Mouse (Mus musculus): Measurements from ENCODE around the gene Gal3st4. TPM values are rescaled to one million over a fixed set of nuclear protein-coding genes. Genes with fewer than 3 reads are reported as not detected.

The Gal3st4 gene
- polyA plus RNA-seq, 1 experiment: 4.2 TPM

DNA sequence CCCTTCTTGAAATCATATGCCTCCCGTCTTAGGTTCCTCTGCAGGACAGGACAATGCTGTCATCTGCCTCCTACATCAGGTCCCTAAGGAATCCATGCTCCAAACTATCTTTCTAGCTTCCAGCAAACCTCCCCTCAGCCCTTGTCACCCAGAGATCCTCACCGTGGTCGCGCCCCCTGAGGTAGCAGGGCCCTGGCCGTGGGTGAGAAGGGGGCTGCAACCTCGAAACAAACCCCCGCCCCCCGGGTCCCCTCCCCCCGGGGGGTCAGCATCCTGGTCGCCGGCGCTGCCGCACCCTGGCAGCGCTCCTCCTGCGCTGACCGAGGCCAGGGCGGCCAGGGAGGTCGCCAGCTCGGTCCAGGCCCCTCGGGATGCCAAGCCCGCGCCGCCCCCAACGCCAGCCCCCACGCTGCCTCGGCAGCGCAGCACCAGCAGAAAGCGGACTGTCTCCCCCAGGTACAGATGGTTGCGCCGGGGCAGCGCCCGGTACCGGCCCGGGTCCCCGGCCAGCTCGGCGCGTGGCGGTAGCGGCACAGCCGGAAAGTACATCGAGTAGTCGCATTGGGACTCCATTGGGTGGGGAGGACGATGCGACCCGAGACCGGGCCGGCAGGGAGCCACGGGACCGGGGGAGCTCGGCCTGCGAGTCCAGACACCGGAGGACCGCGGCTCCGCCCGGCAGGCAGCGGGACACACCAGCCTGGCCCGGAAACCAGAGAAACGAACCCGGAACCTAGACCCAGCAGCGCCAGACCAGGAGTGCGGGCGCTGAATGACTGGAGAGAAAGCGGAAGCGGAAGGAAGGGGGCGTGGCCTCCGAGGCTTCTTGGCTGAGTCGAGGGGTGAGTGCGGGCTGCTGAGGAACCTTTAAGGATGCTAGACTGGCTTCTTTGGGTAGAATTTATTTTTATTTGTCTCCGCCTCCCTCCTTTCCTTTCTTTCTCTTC is 9.1 kb downstream of the Gal3st4 start, which contains the start of gene BC037034:
Gene BC037034 (minus strand): TSS at position 774 of the 947 bp plus-strand sequence.
- H3K4me1 ChIP-seq (ENCODE audit: control insufficient read depth, insufficient read depth, low read length): peaks cover 5% of the 10 kb centered on the region; the same call in 1 of the 2 replicates
- peak within 1 kb of the TSS; percentile 84 for H3K4me3 ChIP-seq (ENCODE audit: insufficient read depth, low read length)
- TF ChIP-seq POLR2A (IDR thresholded peaks at IDR 0.05; ENCODE audit: extremely low read depth, insufficient read depth, low read length) (peak; percentile 95), CTCF (IDR thresholded peaks at IDR 0.05; ENCODE audit: extremely low read depth, insufficient read depth, low read length) (no peak)
- peak within 1 kb of the TSS; percentile 87 for H3K27ac ChIP-seq (ENCODE audit: insufficient read depth, low read length)

DNA sequence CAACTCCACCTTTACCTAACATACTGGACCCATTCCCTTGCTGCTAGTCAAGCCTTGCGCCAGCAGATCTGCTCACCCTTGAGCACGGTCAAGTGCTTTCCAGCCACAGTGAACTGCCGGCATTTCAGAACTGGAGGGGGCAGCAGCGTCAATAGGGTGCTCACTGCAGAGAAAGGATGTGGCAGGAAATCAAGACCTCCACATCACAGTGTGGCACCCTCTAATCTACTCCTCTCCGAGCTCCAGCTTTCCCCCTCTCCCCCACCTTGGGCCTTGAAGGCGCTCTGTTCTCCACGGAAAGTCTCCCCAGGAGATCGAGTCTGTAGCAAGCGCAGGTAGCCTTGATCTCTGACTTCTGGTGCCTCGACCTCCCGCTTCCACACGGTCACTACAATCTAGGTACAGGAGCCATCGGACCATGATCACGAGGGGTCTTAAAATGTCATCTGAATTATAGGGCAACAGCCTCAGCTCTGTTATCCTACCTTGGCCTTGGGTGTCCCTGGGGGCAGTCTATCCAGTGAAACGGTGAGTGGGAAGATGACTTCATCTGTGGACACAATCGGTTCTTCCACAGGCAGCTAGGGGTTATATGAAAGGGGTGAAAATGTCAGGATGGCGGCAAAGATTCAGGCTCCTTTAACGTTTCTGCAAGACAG is 9.9 kb downstream of the Gal3st4 start:
- peak overlapping the region; percentile 84 for H3K4me3 ChIP-seq (ENCODE audit: insufficient read depth, low read length)
- TF ChIP-seq POLR2A (IDR thresholded peaks at IDR 0.05; ENCODE audit: extremely low read depth, insufficient read depth, low read length) (no peak), CTCF (IDR thresholded peaks at IDR 0.05; ENCODE audit: extremely low read depth, insufficient read depth, low read length) (no peak)
- no peak overlapping the region for H3K27ac ChIP-seq (ENCODE audit: insufficient read depth, low read length)
- peaks cover 5% of the 10 kb centered on the region; the same call in 1 of the 2 replicates for H3K4me1 ChIP-seq (ENCODE audit: control insufficient read depth, insufficient read depth, low read length)

DNA sequence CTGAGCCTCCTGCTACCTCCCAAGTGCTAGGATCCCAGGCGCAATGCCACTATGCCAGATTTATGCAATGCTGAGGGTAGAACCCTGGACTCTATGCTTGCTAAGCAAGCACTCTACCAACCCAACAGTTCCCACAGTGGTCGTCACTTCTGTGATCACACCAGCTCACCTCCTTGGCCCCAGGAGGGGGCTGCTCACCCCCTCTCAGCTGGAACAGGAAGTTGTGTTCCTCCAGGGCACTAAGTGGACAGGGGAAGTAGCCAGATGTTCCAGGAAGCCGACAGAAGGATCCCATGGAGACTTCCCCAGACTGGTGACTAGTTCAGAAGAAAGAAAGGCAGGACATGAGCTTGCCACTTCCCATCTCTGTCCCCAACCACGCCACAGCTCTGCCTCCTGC is 10.6 kb downstream of the Gal3st4 start:
- H3K27ac ChIP-seq (ENCODE audit: insufficient read depth, low read length): no peak overlapping the region
- H3K4me3 ChIP-seq (ENCODE audit: insufficient read depth, low read length): no peak overlapping the region
- TF ChIP-seq CTCF (IDR thresholded peaks at IDR 0.05; ENCODE audit: extremely low read depth, insufficient read depth, low read length): no peak
- TF ChIP-seq POLR2A (IDR thresholded peaks at IDR 0.05; ENCODE audit: extremely low read depth, insufficient read depth, low read length): no peak
- H3K4me1 ChIP-seq (ENCODE audit: control insufficient read depth, insufficient read depth, low read length): peaks cover 5% of the 10 kb centered on the region; the same call in 1 of the 2 replicates

DNA sequence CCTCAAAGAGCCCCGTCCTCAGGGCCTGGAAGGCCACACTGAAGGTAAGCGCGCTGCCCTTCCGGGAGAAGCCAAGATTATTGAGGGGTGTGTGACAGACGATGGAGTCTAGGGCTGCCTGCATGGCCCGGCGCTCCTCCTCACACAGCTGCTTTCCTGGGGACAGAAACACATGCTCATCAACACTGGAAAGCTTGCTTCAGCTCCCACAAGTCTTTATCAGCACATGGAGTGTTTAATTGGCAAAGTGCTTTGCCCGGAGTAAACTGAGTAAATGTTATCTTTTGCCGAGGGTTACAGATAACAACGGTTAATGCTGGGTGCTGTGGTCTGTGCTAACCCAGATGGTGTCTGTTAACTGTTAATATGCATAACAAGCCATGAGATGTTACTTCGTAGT is 11.8 kb downstream of the Gal3st4 start:
- no peak for TF ChIP-seq CTCF (IDR thresholded peaks at IDR 0.05; ENCODE audit: extremely low read depth, insufficient read depth, low read length)
- no peak for TF ChIP-seq POLR2A (IDR thresholded peaks at IDR 0.05; ENCODE audit: extremely low read depth, insufficient read depth, low read length)
- H3K4me3 ChIP-seq (ENCODE audit: insufficient read depth, low read length): no peak overlapping the region
- no peak overlapping the region for H3K27ac ChIP-seq (ENCODE audit: insufficient read depth, low read length)
- H3K4me1 ChIP-seq (ENCODE audit: control insufficient read depth, insufficient read depth, low read length): peaks cover 5% of the 10 kb centered on the region; the same call in 1 of the 2 replicates

DNA sequence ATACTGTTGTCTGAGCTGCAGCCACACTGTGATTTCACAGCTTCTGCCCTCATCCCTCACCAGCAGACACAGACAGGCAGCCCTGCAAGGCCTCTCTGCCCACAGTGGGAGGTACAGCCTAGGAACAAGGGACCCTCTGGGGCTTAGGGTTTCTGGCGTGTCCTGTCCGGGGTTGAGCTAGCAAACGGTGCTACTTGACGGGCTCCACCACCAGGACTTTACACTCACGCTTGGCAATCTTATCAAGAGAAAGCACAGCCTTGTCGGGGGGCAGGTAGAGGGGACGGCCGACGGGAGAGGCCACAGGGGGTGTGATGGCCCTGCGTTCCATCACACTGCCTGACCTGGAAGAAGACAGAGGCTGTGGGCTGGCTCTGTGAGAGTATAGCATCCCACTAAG is 12.6 kb downstream of the Gal3st4 start:
- Histone ChIP-seq H3K4me3 (ENCODE audit: insufficient read depth, low read length) (no peak overlapping the region), H3K4me1 (ENCODE audit: control insufficient read depth, insufficient read depth, low read length) (peaks cover 5% of the 10 kb centered on the region; the same call in 1 of the 2 replicates), H3K27ac (ENCODE audit: insufficient read depth, low read length) (no peak overlapping the region)
- TF ChIP-seq POLR2A (IDR thresholded peaks at IDR 0.05; ENCODE audit: extremely low read depth, insufficient read depth, low read length) (no peak), CTCF (IDR thresholded peaks at IDR 0.05; ENCODE audit: extremely low read depth, insufficient read depth, low read length) (no peak)

DNA sequence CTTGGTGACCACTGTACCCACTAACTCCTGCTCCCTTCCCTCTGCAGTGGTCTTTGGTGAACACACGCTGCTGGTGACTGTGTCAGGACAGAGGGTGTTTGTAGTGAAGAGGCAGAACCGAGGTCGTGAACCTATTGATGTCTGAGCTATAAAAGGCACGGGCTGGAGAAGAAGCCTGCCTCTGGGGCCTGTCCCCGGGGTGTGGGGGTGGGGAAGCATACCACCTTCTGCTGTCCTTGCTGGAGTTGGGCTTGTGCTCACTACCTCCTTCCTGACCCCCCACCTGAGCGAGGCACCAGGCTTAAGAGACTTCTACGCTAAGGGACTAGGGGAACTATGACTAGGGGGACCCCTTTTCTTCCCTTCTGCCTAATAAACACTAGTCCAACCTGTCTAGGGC is 13.6 kb downstream of the Gal3st4 start:
- H3K4me3 ChIP-seq (ENCODE audit: insufficient read depth, low read length): no peak overlapping the region
- no peak overlapping the region for H3K27ac ChIP-seq (ENCODE audit: insufficient read depth, low read length)
- TF ChIP-seq POLR2A (IDR thresholded peaks at IDR 0.05; ENCODE audit: extremely low read depth, insufficient read depth, low read length): no peak
- H3K4me1 ChIP-seq (ENCODE audit: control insufficient read depth, insufficient read depth, low read length): peaks cover 5% of the 10 kb centered on the region; the same call in 1 of the 2 replicates

DNA sequence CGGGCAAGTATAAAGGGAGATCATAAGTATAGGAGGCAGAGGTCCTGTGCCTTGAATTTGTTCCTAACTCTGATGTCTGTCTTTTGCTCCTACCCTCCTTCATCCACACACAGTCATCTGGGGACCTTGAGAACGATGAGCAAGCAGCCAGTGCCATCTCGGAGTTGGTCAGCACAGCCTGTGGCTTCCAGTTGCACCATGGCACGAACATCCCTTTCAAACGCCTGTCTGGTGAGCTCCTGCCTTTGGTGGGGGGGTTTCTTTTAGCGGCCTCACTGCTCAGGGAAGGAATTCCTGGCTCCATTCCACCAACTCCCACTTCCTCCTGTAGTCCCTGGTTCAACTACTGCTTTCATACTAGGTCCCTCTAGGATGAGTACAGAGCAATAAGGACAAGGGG is 14.1 kb downstream of the Gal3st4 start:
- H3K4me3 ChIP-seq (ENCODE audit: insufficient read depth, low read length): no peak overlapping the region
- no peak overlapping the region for H3K27ac ChIP-seq (ENCODE audit: insufficient read depth, low read length)
- peaks cover 5% of the 10 kb centered on the region; the same call in 1 of the 2 replicates for H3K4me1 ChIP-seq (ENCODE audit: control insufficient read depth, insufficient read depth, low read length)
- no peak; the same call in 1 of the 2 replicates for TF ChIP-seq POLR2A (IDR thresholded peaks at IDR 0.05; ENCODE audit: extremely low read depth, insufficient read depth, low read length)
- TF ChIP-seq CTCF (IDR thresholded peaks at IDR 0.05; ENCODE audit: extremely low read depth, insufficient read depth, low read length): no peak

DNA sequence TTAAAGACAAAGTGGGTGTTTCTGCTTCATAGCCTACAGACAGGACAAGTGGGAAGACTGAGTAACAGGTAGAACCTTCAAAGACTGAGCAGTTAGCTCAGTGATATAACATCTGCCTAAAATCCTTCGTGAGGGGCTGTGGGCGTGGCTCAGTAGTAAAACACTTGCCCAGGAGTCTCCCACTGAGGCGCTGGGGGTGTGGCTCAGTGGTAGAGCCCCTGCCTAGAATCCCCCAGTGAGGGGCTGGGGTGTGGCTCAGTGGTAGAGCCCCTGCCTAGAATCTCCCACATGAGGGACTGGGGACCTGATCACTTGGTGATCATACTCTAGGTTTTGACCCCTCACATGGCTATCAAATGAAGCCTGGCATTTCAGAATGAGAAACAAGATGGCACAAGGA is 14.6 kb downstream of the Gal3st4 start:
- no peak for TF ChIP-seq CTCF (IDR thresholded peaks at IDR 0.05; ENCODE audit: extremely low read depth, insufficient read depth, low read length)
- no peak for TF ChIP-seq POLR2A (IDR thresholded peaks at IDR 0.05; ENCODE audit: extremely low read depth, insufficient read depth, low read length)
- Histone ChIP-seq H3K4me3 (ENCODE audit: insufficient read depth, low read length) (no peak overlapping the region), H3K4me1 (ENCODE audit: control insufficient read depth, insufficient read depth, low read length) (peaks cover 4% of the 10 kb centered on the region; the same call in 1 of the 2 replicates), H3K27ac (ENCODE audit: insufficient read depth, low read length) (no peak overlapping the region)

DNA sequence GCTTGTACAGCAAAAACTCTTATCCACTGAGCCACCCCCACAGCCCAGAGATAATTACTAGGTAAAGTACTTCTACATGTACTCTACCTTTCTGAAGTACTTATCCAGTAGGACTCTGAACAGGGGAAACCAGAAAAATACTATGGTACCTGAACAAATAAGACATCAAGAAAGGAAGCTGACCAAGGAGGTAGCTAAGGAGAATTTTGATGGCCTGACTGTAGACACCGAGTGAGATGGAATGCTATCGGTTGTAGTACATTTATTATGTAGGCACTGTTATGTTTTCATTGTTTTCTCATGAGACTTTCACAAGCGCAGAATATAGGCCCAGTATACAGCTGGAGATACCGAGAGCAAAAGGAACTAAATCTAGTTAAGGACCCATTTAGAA is 15.1 kb downstream of the Gal3st4 start:
- no peak overlapping the region for H3K4me3 ChIP-seq (ENCODE audit: insufficient read depth, low read length)
- TF ChIP-seq POLR2A (IDR thresholded peaks at IDR 0.05; ENCODE audit: extremely low read depth, insufficient read depth, low read length) (no peak), CTCF (IDR thresholded peaks at IDR 0.05; ENCODE audit: extremely low read depth, insufficient read depth, low read length) (no peak)
- no peak overlapping the region for H3K27ac ChIP-seq (ENCODE audit: insufficient read depth, low read length)
- H3K4me1 ChIP-seq (ENCODE audit: control insufficient read depth, insufficient read depth, low read length): no peaks in the 10 kb centered on the region; the same call in 1 of the 2 replicates
